Mouse (Mus musculus) hindbrain, embryonic 14.5 days (tissue): ENCODE results near the gene Dmbx1. TPM values are rescaled to one million over a fixed set of nuclear protein-coding genes. Genes with fewer than 3 reads are reported as not detected.

Experiments
- ATAC-seq: fragments of 200-750 bp; cut with Nextera tagmentation; 2 replicates; pipeline ENCODE4 v1.8.0; 2017; ENCODE audit warnings: moderate number of reproducible peaks, mild to moderate bottlenecking, moderate TSS enrichment, moderate library complexity; ENCODE audit not compliant: low FRiP score
- DNase-seq: peaks from one replicate; pipeline ENCODE4 v3.0.0-alpha.2; 2015; ENCODE audit warnings: low spot score
- H3K27ac ChIP-seq: fragments of 300-500 bp; sonication (generic); 2 replicates; pipeline ENCODE4 v1.5.1; 2014; ENCODE audit warnings: mild to moderate bottlenecking, moderate library complexity
- H3K27me3 ChIP-seq: fragments of 300-500 bp; sonication (generic); 2 replicates; pipeline ENCODE4 v1.6.1; 2014; ENCODE audit warnings: mild to moderate bottlenecking, low read length, mixed read lengths; ENCODE audit not compliant: control insufficient read depth, insufficient read depth
- H3K36me3 ChIP-seq: fragments of 300-500 bp; sonication (generic); replicated peaks from 2 replicates; pipeline ENCODE4 v1.6.1; 2014; ENCODE audit not compliant: control insufficient read depth, insufficient read depth
- H3K4me1 ChIP-seq: fragments of 300-500 bp; sonication (generic); replicated peaks from 2 replicates; pipeline ENCODE4 v1.6.1; 2014; ENCODE audit warnings: antibody characterized with exemption, low read length, mixed read lengths; ENCODE audit not compliant: control insufficient read depth, insufficient read depth
- H3K4me2 ChIP-seq: fragments of 300-500 bp; sonication (generic); replicated peaks from 2 replicates; pipeline ENCODE4 v1.6.1; 2014; ENCODE audit warnings: mild to moderate bottlenecking, moderate library complexity
- H3K4me3 ChIP-seq: fragments of 300-500 bp; sonication (generic); replicated peaks from 2 replicates; pipeline ENCODE4 v1.5.1; 2014; ENCODE audit warnings: mild to moderate bottlenecking, low read length
- H3K9ac ChIP-seq: fragments of 300-500 bp; sonication (generic); 2 replicates; pipeline ENCODE4 v1.6.1; 2014
- H3K9me3 ChIP-seq: fragments of 300-500 bp; sonication (generic); 2 replicates; pipeline ENCODE4 v1.6.1; 2016; ENCODE audit warnings: low read length; ENCODE audit not compliant: control insufficient read depth
- WGBS: fragments of 180-500 bp; shearing (Covaris S2); extraction: QIAGEN DNeasy Blood & Tissue Kit; methylation state at CpG from one replicate; pipeline ENCODE4 v1.1.7; 2014; 5-methylcytosine and 5-hydroxymethylcytosine counted together
- polyA plus RNA-seq: library from polyadenylated mRNA; unstranded; fragments of >200 nt; fragmentation: Nextera tagmentation; extraction: Ambion mirVana; gene quantifications from 2 replicates; pipeline ENCODE4 v1.2.1, GENCODE M21; 2014

Dmbx1 gene
- polyA plus RNA-seq, 1 experiment from 2014 or later = 2.7 TPM

- Histone ChIP-seq H3K9me3 (no peaks in the 10 kb centered on the region), H3K9ac (no peak within 1 kb of the TSS), H3K36me3 (no peaks in the 10 kb centered on the region), H3K4me2 (no peak within 1 kb of the TSS), H3K27ac (no peak within 1 kb of the TSS), H3K27me3 (no peaks in the 10 kb centered on the region), H3K4me1 (peaks cover 14% of the 10 kb centered on the region), H3K4me3 (no peak within 1 kb of the TSS)
- DNase-seq (no peak), ATAC-seq (no peak)
- 65% methylated on average over 6 of the region's 6 CpGs for WGBS
Observed at GRCm38 (mm10) chr4:115884022-115884421, 55.7 kb downstream of the Dmbx1 start, which contains the start of gene Kncn. Kncn (plus strand) TSS chr4:115884400.

GRCm38 (mm10) chr4:115882195-115882594 lies 57.5 kb downstream of the Dmbx1 start:
- no peak overlapping the region for H3K4me3 ChIP-seq
- H3K4me2 ChIP-seq = no peak overlapping the region
- H3K9me3 ChIP-seq = no peaks in the 10 kb centered on the region
- no peaks in the 10 kb centered on the region for H3K36me3 ChIP-seq
- no peak overlapping the region for H3K27ac ChIP-seq
- ATAC-seq = no peak
- peaks cover 25% of the 10 kb centered on the region for H3K4me1 ChIP-seq
- H3K9ac ChIP-seq = no peak overlapping the region
- no peak for DNase-seq
- 51% methylated on average over 4 of the region's 4 CpGs for WGBS
- no peaks in the 10 kb centered on the region for H3K27me3 ChIP-seq

GRCm38 (mm10) chr4:115881183-115881582 lies 58.5 kb downstream of the Dmbx1 start:
- no peak overlapping the region for H3K4me3 ChIP-seq
- no peak overlapping the region; the same call in 1 of the 2 replicates for H3K4me2 ChIP-seq
- ATAC-seq = peak; percentile 44; the same call in 1 of the 2 replicates
- DNase-seq = peak; percentile 72
- no peaks in the 10 kb centered on the region for H3K9me3 ChIP-seq
- H3K27me3 ChIP-seq = no peaks in the 10 kb centered on the region
- no peaks in the 10 kb centered on the region for H3K36me3 ChIP-seq
- H3K9ac ChIP-seq = no peak overlapping the region
- peaks cover 25% of the 10 kb centered on the region for H3K4me1 ChIP-seq
- H3K27ac ChIP-seq = peak overlapping the region; percentile 58
- 0% methylated on average over 1 of the region's 1 CpGs for WGBS

- H3K27me3 ChIP-seq = no peaks in the 10 kb centered on the region
- no peak overlapping the region for H3K4me3 ChIP-seq
- H3K4me1 ChIP-seq = peaks cover 25% of the 10 kb centered on the region
- no peak for DNase-seq
- H3K9ac ChIP-seq = no peak overlapping the region
- no peak for ATAC-seq
- H3K27ac ChIP-seq = peak overlapping the region; percentile 56
- peak overlapping the region; percentile 24; the same call in 1 of the 2 replicates for H3K4me2 ChIP-seq
- H3K9me3 ChIP-seq = no peaks in the 10 kb centered on the region
- 33% methylated on average over 9 of the region's 9 CpGs for WGBS
- H3K36me3 ChIP-seq = 0 out of 2 replicates have a peak, but pooled peaks cover 3% of the 10 kb centered on the region
Observed at GRCm38 (mm10) chr4:115878828-115879227, 60.9 kb downstream of the Dmbx1 start.

- Histone ChIP-seq H3K27ac (peak overlapping the region; percentile 56), H3K4me1 (peaks cover 25% of the 10 kb centered on the region), H3K4me3 (no peak overlapping the region), H3K36me3 (peaks cover 8% of the 10 kb centered on the region; the same call in 1 of the 2 replicates), H3K9ac (peak overlapping the region; percentile 43; the same call in 1 of the 2 replicates), H3K27me3 (no peaks in the 10 kb centered on the region), H3K9me3 (no peaks in the 10 kb centered on the region), H3K4me2 (peak overlapping the region; percentile 24; the same call in 1 of the 2 replicates)
- ATAC-seq (peak; percentile 52), DNase-seq (no peak)
- 3% methylated on average over 11 of the region's 11 CpGs for WGBS
Observed at GRCm38 (mm10) chr4:115878216-115878678, 61.5 kb downstream of the Dmbx1 start.

- no peak for ATAC-seq
- Histone ChIP-seq H3K9ac (no peak overlapping the region), H3K27ac (no peak overlapping the region), H3K27me3 (no peaks in the 10 kb centered on the region), H3K4me2 (no peak overlapping the region), H3K36me3 (peaks cover 19% of the 10 kb centered on the region; the same call in 1 of the 2 replicates), H3K4me3 (no peak overlapping the region), H3K4me1 (peaks cover 16% of the 10 kb centered on the region), H3K9me3 (no peaks in the 10 kb centered on the region)
- DNase-seq = no peak
- 81% methylated on average over 3 of the region's 3 CpGs for WGBS
Observed at GRCm38 (mm10) chr4:115873231-115873630, 66.5 kb downstream of the Dmbx1 start.

- H3K9me3 ChIP-seq = no peaks in the 10 kb centered on the region
- WGBS = 14% methylated on average over 16 of the region's 16 CpGs
- H3K4me1 ChIP-seq = peaks cover 10% of the 10 kb centered on the region; the same call in 1 of the 2 replicates
- no peak for DNase-seq
- peak overlapping the region; percentile 47; the same call in 1 of the 2 replicates for H3K27ac ChIP-seq
- H3K36me3 ChIP-seq = peaks cover 19% of the 10 kb centered on the region; the same call in 1 of the 2 replicates
- H3K27me3 ChIP-seq = no peaks in the 10 kb centered on the region
- ATAC-seq = 0 out of 2 replicates have a peak, but pooled peaks have one; percentile 21
- H3K9ac ChIP-seq = no peak overlapping the region
- H3K4me3 ChIP-seq = no peak overlapping the region
- no peak overlapping the region for H3K4me2 ChIP-seq
Observed at GRCm38 (mm10) chr4:115869512-115870210, 70.1 kb downstream of the Dmbx1 start.

Other genes starting within 250 kb of the Dmbx1 start
- 23.9 and 25.5 TPM in 2 replicates for gene Efcab14, start 202.2 kb downstream of the Dmbx1 start, polyA plus RNA-seq
- gene Tex38, start 158.9 kb downstream of the Dmbx1 start, polyA plus RNA-seq = 0.27 and 0.33 TPM in 2 replicates
- 40.9 and 45.6 TPM in 2 replicates for gene Atpaf1, start 155.1 kb downstream of the Dmbx1 start, polyA plus RNA-seq
- gene Mob3c, start 111.8 kb downstream of the Dmbx1 start, polyA plus RNA-seq = 5.5 and 5.8 TPM in 2 replicates
- gene Mknk1, start 100.7 kb downstream of the Dmbx1 start, polyA plus RNA-seq = 21.3 and 21.6 TPM in 2 replicates
- 0.13 TPM in 1 of 2 replicates, not detected in the other for gene Kncn, start 55.5 kb downstream of the Dmbx1 start, polyA plus RNA-seq
- 0.13 TPM in 1 of 2 replicates, not detected in the other for gene 6430628N08Rik, start 49.3 kb downstream of the Dmbx1 start, polyA plus RNA-seq
- 18.0 and 18.5 TPM in 2 replicates for gene Faah, start 78.0 kb upstream of the Dmbx1 start, polyA plus RNA-seq
- 10.4 and 11.5 TPM in 2 replicates for gene Nsun4, start 114.0 kb upstream of the Dmbx1 start, polyA plus RNA-seq
- 438 and 513 TPM in 2 replicates for gene Uqcrh, start 135.1 kb upstream of the Dmbx1 start, polyA plus RNA-seq
- 75.9 and 79.7 TPM in 2 replicates for gene Lrrc41, start 135.3 kb upstream of the Dmbx1 start, polyA plus RNA-seq
- gene Rad54l, start 183.8 kb upstream of the Dmbx1 start, polyA plus RNA-seq = 7.0 and 7.2 TPM in 2 replicates
- gene Pomgnt1, start 183.9 kb upstream of the Dmbx1 start, polyA plus RNA-seq = 72.1 and 73.8 TPM in 2 replicates
- 2.7 and 3.2 TPM in 2 replicates for gene Lurap1, start 211.4 kb upstream of the Dmbx1 start, polyA plus RNA-seq
- 0.21 TPM in 2 replicates for gene Tspan1, start 227.7 kb upstream of the Dmbx1 start, polyA plus RNA-seq
- gene 1700042G07Rik, start 233.4 kb upstream of the Dmbx1 start, polyA plus RNA-seq = not detected in 2 replicates
- gene Gm49337, start 233.5 kb upstream of the Dmbx1 start, polyA plus RNA-seq = not detected in 2 replicates